Mouse (Mus musculus) liver, adult 2 months (tissue): ENCODE measurements around the gene Hsf2bp. TPM values are rescaled to one million over a fixed set of nuclear protein-coding genes. Genes with fewer than 3 reads are reported as not detected.
"Not testable (repeated sequence)": the region's sequence is repeated elsewhere in the genome, so short reads cannot be mapped to it uniquely, and the experiment has no call there.

ENCODE experiments used
- DNase-seq: peaks from one replicate; pipeline ENCODE4 v3.0.0-alpha.2; 2011; ENCODE audit warnings: low read depth, low spot score; ENCODE audit errors: extremely low read depth
- H3K27ac ChIP-seq: fragments of 200-500 bp; replicated peaks from 2 replicates; pipeline ENCODE4 v1.5.1; 2012; ENCODE audit warnings: low read depth, mild to moderate bottlenecking, control low read depth, inconsistent platforms, low read length; ENCODE audit not compliant: insufficient read depth
- H3K27me3 ChIP-seq: fragments of 200-500 bp; 2 replicates; pipeline ENCODE4 v1.6.1; 2012; ENCODE audit warnings: mild to moderate bottlenecking, moderate library complexity, low read length, inconsistent platforms; ENCODE audit not compliant: control insufficient read depth, insufficient read depth
- H3K36me3 ChIP-seq: fragments of 200-500 bp; 2 replicates; pipeline ENCODE4 v1.6.1; 2012; ENCODE audit warnings: low read length, inconsistent platforms; ENCODE audit not compliant: control insufficient read depth, insufficient read depth
- H3K4me1 ChIP-seq: fragments of 200-500 bp; 2 replicates; pipeline ENCODE4 v1.6.1; 2011; ENCODE audit warnings: low read length; ENCODE audit not compliant: control insufficient read depth, insufficient read depth
- H3K4me3 ChIP-seq: fragments of 200-500 bp; 2 replicates; pipeline ENCODE4 v1.5.1; 2011; ENCODE audit warnings: low read depth, mild to moderate bottlenecking, control low read depth, low read length, moderate library complexity; ENCODE audit not compliant: insufficient read depth
- H3K79me2 ChIP-seq: fragments of 200-500 bp; 2 replicates; pipeline ENCODE4 v1.6.1; 2012; ENCODE audit warnings: inconsistent platforms, mild to moderate bottlenecking, low read length, moderate library complexity; ENCODE audit not compliant: control insufficient read depth, insufficient read depth
- H3K9ac ChIP-seq: fragments of 200-500 bp; 2 replicates; pipeline ENCODE4 v1.6.1; 2012; ENCODE audit warnings: low read depth, mild to moderate bottlenecking, control low read depth, inconsistent platforms, low read length
- CTCF ChIP-seq: fragments of 200-500 bp; IDR thresholded peaks from 2 replicates; pipeline ENCODE4 v1.5.1; 2011; ENCODE audit warnings: low read depth, low read length, control low read depth
- POLR2A ChIP-seq: fragments of 200-500 bp; IDR thresholded peaks from 2 replicates; pipeline ENCODE4 v1.6.1; 2011; ENCODE audit warnings: low read length, control low read depth; ENCODE audit not compliant: insufficient read depth; ENCODE audit errors: extremely low read depth
- WGBS: fragments of 180-500 bp; shearing (Covaris S2); methylation state at CpG from one replicate; pipeline ENCODE4 v1.1.7; 2018; 5-methylcytosine and 5-hydroxymethylcytosine counted together
- polyA plus RNA-seq: library from polyadenylated mRNA; depleted of rRNA; stranded (reverse); fragments of >200 nt; gene quantifications from 2 replicates; pipeline ENCODE4 v1.2.3, GENCODE M21; 2012
- total RNA-seq: library from RNA; depleted of rRNA; stranded (reverse); fragments of >200 nt; gene quantifications from 2 replicates; pipeline ENCODE4 v1.2.3, GENCODE M21; 2014

Gene Hsf2bp
- total and polyA plus RNA-seq, 2 experiments: 0.18 to 0.46 TPM

GRCm38 (mm10) chr17:32068381-32068780 lies 32.2 kb upstream of the Hsf2bp start:
- Histone ChIP-seq H3K4me3 (no peak overlapping the region), H3K79me2 (no peaks in the 10 kb centered on the region), H3K27me3 (no peaks in the 10 kb centered on the region), H3K36me3 (no peaks in the 10 kb centered on the region), H3K4me1 (no peaks in the 10 kb centered on the region), H3K9ac (no peak overlapping the region), H3K27ac (no peak overlapping the region)
- WGBS: 80% methylated on average over 11 of the region's 11 CpGs
- no peak for TF ChIP-seq CTCF
- TF ChIP-seq POLR2A: no peak
- no peak for DNase-seq

GRCm38 (mm10) chr17:32067541-32067940 lies 31.4 kb upstream of the Hsf2bp start:
- Histone ChIP-seq H3K9ac (no peak overlapping the region), H3K4me1 (no peaks in the 10 kb centered on the region), H3K27ac (no peak overlapping the region), H3K27me3 (no peaks in the 10 kb centered on the region), H3K4me3 (no peak overlapping the region), H3K79me2 (no peaks in the 10 kb centered on the region), H3K36me3 (no peaks in the 10 kb centered on the region)
- 58% methylated on average over 9 of the region's 9 CpGs for WGBS
- TF ChIP-seq CTCF (no peak), POLR2A (no peak)
- no peak for DNase-seq

GRCm38 (mm10) chr17:32064762-32065161 lies 28.6 kb upstream of the Hsf2bp start:
- H3K36me3 ChIP-seq, H3K79me2 ChIP-seq, H3K27me3 ChIP-seq, H3K4me1 ChIP-seq, DNase-seq, H3K9ac ChIP-seq, H3K4me3 ChIP-seq, H3K27ac ChIP-seq: not testable (repeated sequence)
- 72% methylated on average over 8 of the region's 8 CpGs for WGBS

GRCm38 (mm10) chr17:32063654-32064053 lies 27.5 kb upstream of the Hsf2bp start:
- TF ChIP-seq POLR2A: no peak
- TF ChIP-seq CTCF: no peak
- no peaks in the 10 kb centered on the region for H3K4me1 ChIP-seq
- no peaks in the 10 kb centered on the region for H3K79me2 ChIP-seq
- H3K36me3 ChIP-seq: peaks cover 2% of the 10 kb centered on the region; the same call in 1 of the 2 replicates
- H3K27ac ChIP-seq: no peak overlapping the region
- H3K9ac ChIP-seq: no peak overlapping the region
- H3K4me3 ChIP-seq: no peak overlapping the region
- DNase-seq: no peak
- H3K27me3 ChIP-seq: no peaks in the 10 kb centered on the region
- WGBS: 61% methylated on average over 2 of the region's 2 CpGs

GRCm38 (mm10) chr17:32061219-32061618 lies 25.1 kb upstream of the Hsf2bp start:
- H3K36me3 ChIP-seq: peaks cover 9% of the 10 kb centered on the region; the same call in 1 of the 2 replicates
- no peak overlapping the region for H3K9ac ChIP-seq
- H3K4me3 ChIP-seq: no peak overlapping the region
- TF ChIP-seq POLR2A (no peak), CTCF (no peak)
- H3K27me3 ChIP-seq: no peaks in the 10 kb centered on the region
- WGBS: 98% methylated on average over 14 of the region's 14 CpGs
- no peaks in the 10 kb centered on the region for H3K79me2 ChIP-seq
- DNase-seq: no peak
- H3K27ac ChIP-seq: no peak overlapping the region
- no peaks in the 10 kb centered on the region for H3K4me1 ChIP-seq

- H3K4me3 ChIP-seq: no peak overlapping the region
- H3K36me3 ChIP-seq: peaks cover 9% of the 10 kb centered on the region; the same call in 1 of the 2 replicates
- no peaks in the 10 kb centered on the region for H3K79me2 ChIP-seq
- H3K4me1 ChIP-seq: no peaks in the 10 kb centered on the region
- no peak overlapping the region for H3K9ac ChIP-seq
- DNase-seq: no peak
- H3K27me3 ChIP-seq: no peaks in the 10 kb centered on the region
- WGBS: 100% methylated on average over 2 of the region's 2 CpGs
- H3K27ac ChIP-seq: no peak overlapping the region
- TF ChIP-seq POLR2A (no peak), CTCF (no peak)
Observed at GRCm38 (mm10) chr17:32059084-32059483, 22.9 kb upstream of the Hsf2bp start.
